Mouse (Mus musculus): ENCODE data around the gene Itpr2.

DNA sequence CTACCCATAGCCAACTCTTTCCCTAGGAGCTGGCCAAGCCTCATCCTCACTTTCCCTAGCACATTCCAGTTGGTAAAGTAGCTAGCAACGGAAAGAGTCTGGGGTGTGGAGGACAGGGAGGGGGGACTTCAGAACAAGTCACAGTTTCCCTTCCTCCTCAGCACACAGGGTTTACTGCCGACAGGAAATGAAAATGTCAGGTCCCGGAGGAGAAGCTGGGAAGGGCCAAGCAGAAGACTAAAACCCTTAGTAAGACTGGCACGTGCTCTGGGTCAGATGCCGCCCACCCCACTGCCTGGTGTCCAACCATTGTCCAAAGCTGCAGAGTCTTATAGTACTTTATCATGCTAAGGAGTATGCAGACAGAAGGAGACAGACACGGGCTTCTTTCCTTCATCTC lies 293.0 kb downstream of the Itpr2 start:
- TF ChIP-seq CTCF (IDR thresholded peaks at IDR 0.05; ENCODE audit: low read depth, low read length) (no peak), POLR2A (IDR thresholded peaks at IDR 0.05; ENCODE audit: borderline replicate concordance, low read depth, low read length) (no peak)
